ENCODE assay signal across 10 mouse cellular contexts in the genomic region with DNA sequence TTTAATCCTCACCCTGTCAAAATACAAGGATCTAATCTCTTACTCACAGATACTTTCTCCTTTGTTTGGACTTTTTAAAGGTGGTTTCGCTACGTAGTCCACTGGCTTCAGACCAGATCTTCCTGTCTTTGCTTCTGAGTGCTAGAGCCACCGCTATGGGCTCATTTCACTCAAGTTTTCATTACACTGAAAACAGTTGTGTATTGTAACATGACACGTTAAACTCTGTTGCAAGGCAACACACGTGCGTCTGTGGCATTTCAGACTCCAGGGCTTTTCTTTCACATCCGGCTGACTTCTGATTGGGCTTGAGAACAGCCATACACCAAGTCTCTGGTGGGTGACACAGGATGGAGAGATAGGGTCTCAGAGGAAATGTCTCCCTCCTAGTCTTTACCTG.
A peak's percentile ranks its signal among the peaks of the same experiment; 100 is the strongest.
DNase-seq lines count a peak whose midpoint lies in the region; ATAC-seq and TF ChIP-seq lines count a peak whose summit lies in the region.
"Had no signal": no experiment of that assay in that cellular context is flagged by ENCODE, and none has a peak within 500 bp of the region (broad histone marks: within the 10 kb centered on the region; RNA-seq: fewer than 3 reads in every experiment).

No protein-coding gene starts in this region.

- WGBS in heart, embryonic 16.5 days: 23% methylated on average over 7 of the region's 7 CpGs
- WGBS in heart, adult 2 months: 43% methylated on average over 7 of the region's 7 CpGs
- WGBS in embryonic facial prominence, embryonic 13.5 days: 16% methylated on average over 7 of the region's 7 CpGs
- WGBS in hindbrain, embryonic 15.5 days: 45% methylated on average over 7 of the region's 7 CpGs

- DNase-seq in heart, adult 2 months: no peak
- DNase-seq in 3134 (ENCODE audit: extremely low read depth, insufficient read length, low spot score): peak; percentile 42
- no peak for DNase-seq in cerebellum, adult 9-11 months
- DNase-seq in urinary bladder, postnatal 4 days (ENCODE audit: low spot score in 2 of 2): no peak
- no peak for DNase-seq in cerebellum, adult 9-10 months
- DNase-seq: cerebellum, adult 18-20 months had no signal

- no peak overlapping the region for H3K9ac ChIP-seq in heart, embryonic 16.5 days (ENCODE audit: low read length)
- no peak overlapping the region for H3K9ac ChIP-seq in heart, adult 2 months (ENCODE audit: low read depth, low read length)
- H3K9ac ChIP-seq in embryonic facial prominence, embryonic 13.5 days: no peak overlapping the region
- no peak overlapping the region for H3K9ac ChIP-seq in hindbrain, embryonic 15.5 days
- H3K9ac ChIP-seq: intestine, embryonic 15.5 days had no signal

- H3K9me3 ChIP-seq in heart, embryonic 16.5 days (replicated peaks; ENCODE audit: control insufficient read depth, low read length): 0 out of 2 replicates have a peak, but pooled peaks cover under 1% of the 10 kb centered on the region
- H3K9me3 ChIP-seq in embryonic facial prominence, embryonic 13.5 days: no peaks in the 10 kb centered on the region
- no peaks in the 10 kb centered on the region for H3K9me3 ChIP-seq in hindbrain, embryonic 15.5 days
- H3K9me3 ChIP-seq: intestine, embryonic 15.5 days had no signal

- no peak overlapping the region for H3K4me3 ChIP-seq in heart, embryonic 16.5 days (ENCODE audit: low read length)
- no peak overlapping the region for H3K4me3 ChIP-seq in heart, adult 2 months
- H3K4me3 ChIP-seq in embryonic facial prominence, embryonic 13.5 days: no peak overlapping the region
- H3K4me3 ChIP-seq in hindbrain, embryonic 15.5 days: no peak overlapping the region
- H3K4me3 ChIP-seq: intestine, embryonic 15.5 days had no signal

- intact Hi-C loops in heart, adult 2 months (cut with DNase I): loop anchor here (5.0 kb wide), 1 partner anchor 45 kb away; no protein-coding TSS in a partner anchor

- no peak for TF ChIP-seq POLR2A in heart, adult 2 months (IDR thresholded peaks at IDR 0.05; ENCODE audit: insufficient read depth, low read depth, low read length)

- TF ChIP-seq EP300 in heart, adult 2 months (IDR thresholded peaks at IDR 0.05; ENCODE audit: insufficient read depth, low read depth, low read length): no peak

- peaks cover 4% of the 10 kb centered on the region for H3K36me3 ChIP-seq in heart, embryonic 16.5 days (ENCODE audit: control insufficient read depth, insufficient read depth)
- peaks cover 5% of the 10 kb centered on the region for H3K36me3 ChIP-seq in heart, adult 2 months (ENCODE audit: control insufficient read depth, insufficient read depth, low read length)
- peaks cover 4% of the 10 kb centered on the region for H3K36me3 ChIP-seq in embryonic facial prominence, embryonic 13.5 days
- H3K36me3 ChIP-seq in hindbrain, embryonic 15.5 days: peaks cover 1% of the 10 kb centered on the region

- peaks cover 7% of the 10 kb centered on the region for H3K79me2 ChIP-seq in heart, adult 2 months (replicated peaks; ENCODE audit: control insufficient read depth, insufficient read depth, low read length)

- peak overlapping the region; percentile 11; the same call in 1 of the 2 replicates for H3K27ac ChIP-seq in heart, embryonic 16.5 days (ENCODE audit: low read length)
- H3K27ac ChIP-seq in heart, adult 2 months: no peak overlapping the region
- H3K27ac ChIP-seq in embryonic facial prominence, embryonic 13.5 days: peak overlapping the region; percentile 80
- peak overlapping the region; percentile 69 for H3K27ac ChIP-seq in hindbrain, embryonic 15.5 days (replicated peaks)
- H3K27ac ChIP-seq: intestine, embryonic 15.5 days had no signal

- H3K4me1 ChIP-seq in heart, embryonic 16.5 days (ENCODE audit: control insufficient read depth, insufficient read depth, low read length): peaks cover 48% of the 10 kb centered on the region
- H3K4me1 ChIP-seq in heart, adult 2 months (ENCODE audit: control insufficient read depth, insufficient read depth, low read length): peaks cover 19% of the 10 kb centered on the region
- H3K4me1 ChIP-seq in embryonic facial prominence, embryonic 13.5 days: peaks cover 66% of the 10 kb centered on the region
- H3K4me1 ChIP-seq in hindbrain, embryonic 15.5 days (replicated peaks): peaks cover 55% of the 10 kb centered on the region

- H3K27me3 ChIP-seq in heart, embryonic 16.5 days (ENCODE audit: control insufficient read depth, insufficient read depth, low read length): no peaks in the 10 kb centered on the region
- no peaks in the 10 kb centered on the region for H3K27me3 ChIP-seq in heart, adult 2 months (ENCODE audit: control insufficient read depth, insufficient read depth, low read length)
- H3K27me3 ChIP-seq in embryonic facial prominence, embryonic 13.5 days: no peaks in the 10 kb centered on the region
- H3K27me3 ChIP-seq in hindbrain, embryonic 15.5 days: no peaks in the 10 kb centered on the region
- H3K27me3 ChIP-seq: intestine, embryonic 15.5 days had no signal

- ATAC-seq in heart, embryonic 16.5 days (replicated peaks; ENCODE audit: extremely low read depth, insufficient read depth, low FRiP score): no peak; the same call in 1 of the 2 replicates
- ATAC-seq in embryonic facial prominence, embryonic 13.5 days (ENCODE audit: insufficient number of reproducible peaks, insufficient read depth, low FRiP score, low TSS enrichment, low read depth): no peak
- ATAC-seq in hindbrain, embryonic 15.5 days (ENCODE audit: low FRiP score, low read depth): no peak
- ATAC-seq: intestine, embryonic 15.5 days had no signal

- TF ChIP-seq CTCF in heart, adult 2 months (IDR thresholded peaks at IDR 0.05): no peak

- peak overlapping the region; percentile 14 for H3K4me2 ChIP-seq in heart, embryonic 16.5 days (ENCODE audit: low read depth, low read length)
- peak overlapping the region; percentile 18 for H3K4me2 ChIP-seq in embryonic facial prominence, embryonic 13.5 days
- no peak overlapping the region for H3K4me2 ChIP-seq in hindbrain, embryonic 15.5 days
- H3K4me2 ChIP-seq: intestine, embryonic 15.5 days had no signal
